Mouse (Mus musculus) limb, embryonic 14.5 days (tissue): ENCODE measurements around the gene Alg6. TPM values are rescaled to one million over a fixed set of nuclear protein-coding genes. Genes with fewer than 3 reads are reported as not detected.

Source experiments
- ATAC-seq: fragments of 200-750 bp; cut with Nextera tagmentation; 2 replicates; pipeline ENCODE4 v1.8.0; 2017; ENCODE audit warnings: low read depth, moderate number of reproducible peaks, moderate TSS enrichment; ENCODE audit not compliant: low FRiP score
- DNase-seq: peaks from one replicate; pipeline ENCODE4 v3.0.0-alpha.2; 2015; ENCODE audit warnings: low spot score
- H3K27ac ChIP-seq: fragments of 300-500 bp; sonication (generic); replicated peaks from 2 replicates; pipeline ENCODE4 v1.5.1; 2014; ENCODE audit warnings: low read depth, mild to moderate bottlenecking, low read length, moderate library complexity, mixed read lengths
- H3K27me3 ChIP-seq: fragments of 300-500 bp; sonication (generic); 2 replicates; pipeline ENCODE4 v1.6.1; 2014; ENCODE audit warnings: low read length, mixed read lengths; ENCODE audit not compliant: control insufficient read depth, insufficient read depth
- H3K36me3 ChIP-seq: fragments of 300-500 bp; sonication (generic); 2 replicates; pipeline ENCODE4 v1.6.1; 2014; ENCODE audit warnings: mild to moderate bottlenecking, low read length, moderate library complexity, mixed read lengths; ENCODE audit not compliant: control insufficient read depth, insufficient read depth
- H3K4me1 ChIP-seq: fragments of 300-500 bp; sonication (generic); 2 replicates; pipeline ENCODE4 v1.6.1; 2014; ENCODE audit warnings: antibody characterized with exemption, low read length, mixed read lengths; ENCODE audit not compliant: control insufficient read depth, insufficient read depth
- H3K4me2 ChIP-seq: fragments of 300-500 bp; sonication (generic); replicated peaks from 2 replicates; pipeline ENCODE4 v1.6.1; 2014; ENCODE audit warnings: low read depth, mild to moderate bottlenecking, low read length, moderate library complexity; ENCODE audit not compliant: severe bottlenecking
- H3K4me3 ChIP-seq: fragments of 300-500 bp; sonication (generic); replicated peaks from 2 replicates; pipeline ENCODE4 v1.5.1; 2014; ENCODE audit warnings: low read length
- H3K9ac ChIP-seq: fragments of 300-500 bp; sonication (generic); 2 replicates; pipeline ENCODE4 v1.6.1; 2014; ENCODE audit warnings: mild to moderate bottlenecking, low read depth, low read length, moderate library complexity; ENCODE audit not compliant: severe bottlenecking
- H3K9me3 ChIP-seq: fragments of 300-500 bp; sonication (generic); 2 replicates; pipeline ENCODE4 v1.6.1; 2016; ENCODE audit warnings: low read length; ENCODE audit not compliant: control insufficient read depth
- POLR2A ChIP-seq: fragments of 200-500 bp; IDR thresholded peaks from 2 replicates; pipeline ENCODE4 v1.8.0; 2012; ENCODE audit warnings: inconsistent platforms, mild to moderate bottlenecking, moderate library complexity, borderline replicate concordance; ENCODE audit not compliant: insufficient read depth, insufficient read length; ENCODE audit errors: extremely low read depth
- WGBS: fragments of 180-500 bp; shearing (Covaris S2); extraction: QIAGEN DNeasy Blood & Tissue Kit; methylation state at CpG from one replicate; pipeline ENCODE4 v1.1.7; 2014; 5-methylcytosine and 5-hydroxymethylcytosine counted together
- polyA plus RNA-seq, 2 experiments: library from polyadenylated mRNA; depleted of rRNA in 1 of 2; stranded (reverse) in 1 of 2; unstranded in 1 of 2; fragments of >200 nt; fragmentation: Nextera tagmentation in 1 of 2; extraction: Ambion mirVana in 1 of 2; gene quantifications; 2 replicates each; pipeline versions ENCODE4 v1.2.1 to v1.2.3; 2012 to 2014

Gene Alg6
- polyA plus RNA-seq, 2 experiments = 17.4 to 20.7 TPM

DNA sequence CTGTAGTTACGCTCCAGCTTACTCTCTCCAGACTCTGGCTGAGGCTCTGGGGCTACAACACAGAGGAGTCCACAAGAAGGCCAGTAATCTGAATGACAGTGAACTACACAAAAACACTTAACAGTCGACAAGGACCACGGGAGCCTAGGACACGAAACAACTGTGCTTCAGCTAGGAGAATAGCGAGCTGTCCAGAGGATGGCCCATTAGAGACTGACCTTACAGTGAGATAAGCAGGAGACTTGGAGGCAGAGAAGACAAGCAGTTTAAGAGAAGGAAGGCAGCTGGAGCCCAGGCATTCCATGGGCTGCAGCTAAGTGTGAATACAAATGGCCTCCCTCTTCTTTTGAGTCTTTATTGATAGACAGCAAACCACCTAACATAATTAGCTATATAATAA lies 55.1 kb downstream of the Alg6 start:
- Histone ChIP-seq H3K4me3 (no peak overlapping the region), H3K27me3 (no peaks in the 10 kb centered on the region), H3K4me2 (no peak overlapping the region), H3K36me3 (no peaks in the 10 kb centered on the region), H3K27ac (no peak overlapping the region), H3K4me1 (no peaks in the 10 kb centered on the region), H3K9ac (no peak overlapping the region), H3K9me3 (no peaks in the 10 kb centered on the region)
- DNase-seq (no peak), ATAC-seq (no peak)
- no peak for TF ChIP-seq POLR2A
- WGBS = 89% methylated on average over 5 of the region's 5 CpGs

DNA sequence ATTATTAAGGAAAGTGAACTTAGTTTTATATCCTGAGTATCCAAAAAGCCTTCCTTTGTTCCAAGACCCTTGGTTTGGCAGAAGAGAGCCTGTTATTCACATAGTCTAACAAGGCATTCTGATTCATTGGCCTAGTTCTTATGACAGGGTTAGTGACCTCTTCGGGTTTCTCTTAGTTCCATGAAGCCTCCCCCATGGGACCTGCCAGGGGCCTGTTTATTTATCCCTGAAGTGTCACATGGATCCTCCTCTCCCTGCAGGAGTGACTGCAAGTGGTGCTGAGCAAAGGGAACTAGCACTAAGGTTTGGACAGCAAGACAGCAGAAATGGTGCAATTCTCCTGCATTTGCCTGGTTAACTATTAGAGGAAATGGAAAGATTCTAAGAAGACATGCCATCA lies 57.6 kb downstream of the Alg6 start:
- H3K36me3 ChIP-seq = no peaks in the 10 kb centered on the region
- no peak overlapping the region for H3K4me3 ChIP-seq
- no peak overlapping the region for H3K4me2 ChIP-seq
- WGBS = 72% methylated on average over 1 of the region's 1 CpGs
- no peak for TF ChIP-seq POLR2A
- DNase-seq (no peak), ATAC-seq (no peak)
- no peaks in the 10 kb centered on the region for H3K9me3 ChIP-seq
- no peak overlapping the region for H3K27ac ChIP-seq
- H3K27me3 ChIP-seq = no peaks in the 10 kb centered on the region
- H3K4me1 ChIP-seq = no peaks in the 10 kb centered on the region
- H3K9ac ChIP-seq = no peak overlapping the region

DNA sequence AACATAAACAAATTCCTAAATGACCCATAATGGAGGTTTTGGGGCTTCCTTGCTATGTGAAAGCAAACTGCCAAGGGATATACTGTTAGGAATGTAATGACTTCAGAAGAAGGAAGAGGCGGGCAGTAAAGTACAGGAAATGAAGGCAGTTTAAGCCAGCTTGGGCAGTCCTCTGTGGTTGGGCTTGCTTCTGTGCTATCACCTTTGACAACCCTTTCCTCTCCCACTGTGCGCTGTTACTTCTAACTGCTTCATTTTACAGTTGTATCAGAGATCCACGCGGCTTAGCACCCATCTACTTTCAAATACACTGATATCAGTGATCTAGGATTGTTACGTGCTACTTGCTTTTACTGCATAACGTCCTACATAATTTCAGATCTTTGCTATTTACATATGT lies 76.9 kb downstream of the Alg6 start:
- ATAC-seq = no peak
- WGBS = 88% methylated on average over 6 of the region's 6 CpGs

More for the DNA sequence above, 76.9 kb downstream of the Alg6 start:
- no peaks in the 10 kb centered on the region for H3K27me3 ChIP-seq
- H3K9ac ChIP-seq = no peak overlapping the region
- H3K4me2 ChIP-seq = no peak overlapping the region
- no peak for TF ChIP-seq POLR2A
- no peaks in the 10 kb centered on the region for H3K36me3 ChIP-seq
- no peak overlapping the region for H3K4me3 ChIP-seq
- H3K27ac ChIP-seq = no peak overlapping the region
- peaks cover 3% of the 10 kb centered on the region; the same call in 1 of the 2 replicates for H3K9me3 ChIP-seq
- no peak for DNase-seq
- H3K4me1 ChIP-seq = no peaks in the 10 kb centered on the region

Other genes with a start within 250 kb of the Alg6 start
- gene Foxd3, start 59.4 kb upstream of the Alg6 start, polyA plus RNA-seq (2012; rRNA removed) = 3.3 and 4.2 TPM in 2 replicates
- 0.81 and 0.87 TPM in 2 replicates for gene Foxd3, start 59.4 kb upstream of the Alg6 start, polyA plus RNA-seq (2014; fragmentation: Nextera tagmentation; extraction: Ambion mirVana)
- 18.0 and 20.6 TPM in 2 replicates for gene Efcab7, start 113.5 kb downstream of the Alg6 start, polyA plus RNA-seq (2012; rRNA removed)
- 20.8 and 21.2 TPM in 2 replicates for gene Efcab7, start 113.5 kb downstream of the Alg6 start, polyA plus RNA-seq (2014; fragmentation: Nextera tagmentation; extraction: Ambion mirVana)
- 39.8 and 40.1 TPM in 2 replicates for gene Pgm1, start 213.8 kb downstream of the Alg6 start, polyA plus RNA-seq (2012; rRNA removed)
- gene Pgm1, start 213.8 kb downstream of the Alg6 start, polyA plus RNA-seq (2014; fragmentation: Nextera tagmentation; extraction: Ambion mirVana) = 52.1 and 54.6 TPM in 2 replicates
- gene Itgb3bp, start 214.1 kb downstream of the Alg6 start, polyA plus RNA-seq (2012; rRNA removed) = 4.7 and 11.3 TPM in 2 replicates
- 31.3 and 33.1 TPM in 2 replicates for gene Itgb3bp, start 214.1 kb downstream of the Alg6 start, polyA plus RNA-seq (2014; fragmentation: Nextera tagmentation; extraction: Ambion mirVana)